Mouse (Mus musculus) neural tube, embryonic 15.5 days (tissue): Measurements from ENCODE around the gene Tmem238l. TPM values are rescaled to one million over a fixed set of nuclear protein-coding genes. Genes with fewer than 3 reads are reported as not detected.
A peak's percentile ranks its signal among the peaks of the same experiment; 100 is the strongest.

Source experiments
- ATAC-seq: fragments of 200-750 bp; cut with Nextera tagmentation; 2 replicates; pipeline ENCODE4 v1.8.0; 2017; ENCODE audit warnings: mild to moderate bottlenecking, moderate TSS enrichment, moderate library complexity; ENCODE audit not compliant: low FRiP score
- H3K27ac ChIP-seq: fragments of 300-500 bp; sonication (generic); replicated peaks from 2 replicates; pipeline ENCODE4 v1.5.1; 2015; ENCODE audit warnings: mild to moderate bottlenecking, inconsistent platforms
- H3K27me3 ChIP-seq: fragments of 300-500 bp; sonication (generic); replicated peaks from 2 replicates; pipeline ENCODE4 v1.6.1; 2015; ENCODE audit warnings: inconsistent platforms
- H3K36me3 ChIP-seq: fragments of 300-500 bp; sonication (generic); 2 replicates; pipeline ENCODE4 v1.6.1; 2015; ENCODE audit warnings: inconsistent platforms
- H3K4me1 ChIP-seq: fragments of 300-500 bp; sonication (generic); 2 replicates; pipeline ENCODE4 v1.6.1; 2015; ENCODE audit warnings: inconsistent platforms
- H3K4me2 ChIP-seq: fragments of 300-500 bp; sonication (generic); 2 replicates; pipeline ENCODE4 v1.6.1; 2015; ENCODE audit warnings: inconsistent platforms, mild to moderate bottlenecking, moderate library complexity
- H3K4me3 ChIP-seq: fragments of 300-500 bp; sonication (generic); replicated peaks from 2 replicates; pipeline ENCODE4 v1.5.1; 2015; ENCODE audit warnings: mild to moderate bottlenecking, inconsistent platforms
- H3K9ac ChIP-seq: fragments of 300-500 bp; sonication (generic); replicated peaks from 2 replicates; pipeline ENCODE4 v1.6.1; 2015; ENCODE audit warnings: mild to moderate bottlenecking, inconsistent platforms
- H3K9me3 ChIP-seq: fragments of 300-500 bp; sonication (generic); replicated peaks from 2 replicates; pipeline ENCODE4 v1.6.1; 2016; ENCODE audit warnings: inconsistent platforms
- WGBS: fragments of 180-500 bp; shearing (Covaris S2); methylation state at CpG from one replicate; pipeline ENCODE4 v1.1.7; 2015; ENCODE audit warnings: mixed read lengths; 5-methylcytosine and 5-hydroxymethylcytosine counted together
- polyA plus RNA-seq: library from polyadenylated mRNA; unstranded; fragments of >200 nt; fragmentation: Nextera tagmentation; extraction: Ambion mirVana; gene quantifications from 2 replicates; pipeline ENCODE4 v1.2.1, GENCODE M21; 2015

Tmem238l gene
- polyA plus RNA-seq, 1 experiment from 2014 or later = not detected

DNA sequence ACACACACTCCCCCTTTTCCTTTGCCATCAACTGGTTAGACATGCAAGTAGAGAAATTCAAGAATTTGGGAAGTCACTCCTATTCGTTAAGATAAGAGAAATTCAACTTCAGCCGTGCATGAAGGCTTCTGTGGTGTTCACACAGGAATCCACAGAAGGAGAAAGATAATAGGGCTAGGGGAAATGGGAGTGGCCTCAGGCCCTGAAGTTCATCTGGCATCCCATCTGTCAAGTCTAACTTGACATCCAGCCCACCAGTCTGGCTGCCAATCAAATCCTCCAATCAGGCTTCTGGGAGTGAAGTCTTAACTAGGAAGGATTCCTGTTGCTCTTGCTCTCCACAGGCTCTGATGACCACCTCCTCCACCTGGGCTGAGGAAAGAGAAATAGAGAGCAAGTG lies 46.5 kb downstream of the Tmem238l start:
- Histone ChIP-seq H3K4me1 (peaks cover 21% of the 10 kb centered on the region), H3K27me3 (no peaks in the 10 kb centered on the region), H3K27ac (no peak overlapping the region), H3K36me3 (no peaks in the 10 kb centered on the region), H3K9ac (no peak overlapping the region), H3K4me2 (no peak overlapping the region), H3K4me3 (no peak overlapping the region), H3K9me3 (no peaks in the 10 kb centered on the region)
- 54% methylated on average over 2 of the region's 2 CpGs for WGBS
- ATAC-seq = no peak

DNA sequence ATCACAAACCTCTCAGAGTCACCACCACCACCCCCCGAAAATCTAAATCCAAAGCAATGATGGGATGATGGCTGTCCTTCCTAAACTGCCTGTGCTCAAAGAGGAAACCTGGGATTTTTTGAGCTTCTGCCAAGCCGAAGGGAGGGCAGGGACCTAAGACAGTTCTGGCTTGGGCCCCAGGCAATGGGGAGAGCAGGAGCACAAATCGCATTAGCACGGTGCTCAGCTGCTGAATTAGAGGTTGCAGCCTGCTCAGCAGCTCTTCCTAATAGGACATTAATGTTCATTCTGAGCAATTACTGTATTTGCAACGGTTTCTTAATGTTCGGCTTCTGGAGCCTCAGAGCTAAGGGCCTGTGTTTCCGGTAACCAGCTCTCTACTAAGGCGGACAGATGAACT lies 51.5 kb downstream of the Tmem238l start:
- Histone ChIP-seq H3K4me2 (no peak overlapping the region), H3K27ac (0 out of 2 replicates have a peak overlapping the region, but pooled peaks have one; percentile 51), H3K9me3 (no peaks in the 10 kb centered on the region), H3K9ac (no peak overlapping the region), H3K4me3 (no peak overlapping the region), H3K27me3 (no peaks in the 10 kb centered on the region), H3K36me3 (no peaks in the 10 kb centered on the region), H3K4me1 (peaks cover 25% of the 10 kb centered on the region)
- no peak for ATAC-seq
- WGBS = 35% methylated on average over 8 of the region's 8 CpGs

- peaks cover 25% of the 10 kb centered on the region for H3K4me1 ChIP-seq
- no peaks in the 10 kb centered on the region for H3K27me3 ChIP-seq
- WGBS = 71% methylated on average over 4 of the region's 4 CpGs
- H3K4me3 ChIP-seq = no peak overlapping the region
- H3K4me2 ChIP-seq = no peak overlapping the region
- H3K27ac ChIP-seq = no peak overlapping the region
- H3K9me3 ChIP-seq = no peaks in the 10 kb centered on the region
- H3K36me3 ChIP-seq = no peaks in the 10 kb centered on the region
- ATAC-seq = no peak
- no peak overlapping the region for H3K9ac ChIP-seq
Observed at GRCm38 (mm10) chr11:67008528-67008927, 52.1 kb downstream of the Tmem238l start.

DNA sequence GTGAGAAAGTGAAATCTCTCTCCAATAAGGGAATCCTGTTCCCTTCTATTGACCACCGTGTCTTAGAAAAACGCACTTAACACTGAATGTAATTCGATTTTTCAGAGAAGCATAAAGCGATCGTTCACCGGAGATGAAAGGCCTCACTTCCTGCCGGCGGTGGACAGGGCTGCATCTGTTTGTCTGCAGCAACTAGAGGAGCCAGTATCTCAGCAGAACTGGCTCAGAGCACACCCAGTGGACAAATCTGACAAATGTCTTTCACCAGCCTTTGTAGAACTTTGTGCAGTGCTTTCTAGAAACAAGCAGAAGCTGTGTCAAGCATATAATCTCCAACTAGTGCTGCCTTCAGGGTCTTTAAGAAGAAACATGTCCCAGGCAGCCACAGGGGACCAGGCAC lies 54.0 kb downstream of the Tmem238l start:
- ATAC-seq = peak; percentile 55; the same call in 1 of the 2 replicates
- no peak overlapping the region for H3K4me3 ChIP-seq
- peak overlapping the region; percentile 17; the same call in 1 of the 2 replicates for H3K4me2 ChIP-seq
- H3K36me3 ChIP-seq = no peaks in the 10 kb centered on the region
- WGBS = 7% methylated on average over 8 of the region's 8 CpGs
- no peaks in the 10 kb centered on the region for H3K27me3 ChIP-seq
- H3K27ac ChIP-seq = 0 out of 2 replicates have a peak overlapping the region, but pooled peaks have one; percentile 33
- no peaks in the 10 kb centered on the region for H3K9me3 ChIP-seq
- H3K9ac ChIP-seq = no peak overlapping the region
- peaks cover 25% of the 10 kb centered on the region for H3K4me1 ChIP-seq

- no peak overlapping the region for H3K4me3 ChIP-seq
- H3K27ac ChIP-seq = no peak overlapping the region
- 27% methylated on average over 4 of the region's 4 CpGs for WGBS
- H3K4me2 ChIP-seq = no peak overlapping the region
- peaks cover 25% of the 10 kb centered on the region for H3K4me1 ChIP-seq
- no peak for ATAC-seq
- H3K27me3 ChIP-seq = no peaks in the 10 kb centered on the region
- H3K36me3 ChIP-seq = no peaks in the 10 kb centered on the region
- no peak overlapping the region for H3K9ac ChIP-seq
- no peaks in the 10 kb centered on the region for H3K9me3 ChIP-seq
Observed at GRCm38 (mm10) chr11:67011635-67012034, 55.2 kb downstream of the Tmem238l start.

Other genes starting within 250 kb of the Tmem238l start
- 16.0 and 17.2 TPM in 2 replicates for gene Pirt, start 44.7 kb upstream of the Tmem238l start, polyA plus RNA-seq
- gene Tmem220, start 68.5 kb downstream of the Tmem238l start, polyA plus RNA-seq = 0.51 and 0.59 TPM in 2 replicates
- gene Adprm, start 96.0 kb downstream of the Tmem238l start, polyA plus RNA-seq = 31.5 and 31.7 TPM in 2 replicates
- 12.3 and 12.7 TPM in 2 replicates for gene Sco1, start 96.0 kb downstream of the Tmem238l start, polyA plus RNA-seq
- 8.3 and 13.4 TPM in 2 replicates for gene Myh3, start 121.7 kb downstream of the Tmem238l start, polyA plus RNA-seq
- 0.20 and 0.22 TPM in 2 replicates for gene Myh2, start 214.4 kb downstream of the Tmem238l start, polyA plus RNA-seq
- 0.09 and 0.10 TPM in 2 replicates for gene Myh1, start 243.4 kb downstream of the Tmem238l start, polyA plus RNA-seq